Mouse (Mus musculus) CH12.LX (cell line): ENCODE results near the gene Sparcl1.

Experiments
- CTCF ChIP-seq, 2 experiments: IDR thresholded peaks in 1 of 2; conservative IDR thresholded peaks in 1 of 2; 2 replicates each; pipeline ENCODE4 v1.5.1; 2011 to 2012; ENCODE audit warnings: low read depth in 2 of 2, low read length in 2 of 2, improper control_type of control experiment in 1 of 2, inconsistent platforms in 1 of 2, mild to moderate bottlenecking in 1 of 2, moderate library complexity in 1 of 2
- E2F4 ChIP-seq: IDR thresholded peaks from 2 replicates; pipeline ENCODE4 v1.6.1; 2011; ENCODE audit warnings: low read depth, low read length, improper control_type of control experiment; ENCODE audit not compliant: insufficient replicate concordance
- EP300 ChIP-seq: IDR thresholded peaks from 2 replicates; pipeline ENCODE4 v1.6.1; 2011; ENCODE audit warnings: low read length, improper control_type of control experiment
- MAFK ChIP-seq: IDR thresholded peaks from 2 replicates; pipeline ENCODE4 v1.6.1; 2011; ENCODE audit warnings: low read length, improper control_type of control experiment; ENCODE audit not compliant: insufficient replicate concordance
- MAX ChIP-seq: IDR thresholded peaks from 2 replicates; pipeline ENCODE4 v1.6.1; 2011; ENCODE audit warnings: low read length, improper control_type of control experiment
- MEF2A ChIP-seq: IDR thresholded peaks from 2 replicates; pipeline ENCODE4 v1.6.1; 2014; ENCODE audit warnings: low read depth, mild to moderate bottlenecking, inconsistent platforms, low read length, improper control_type of control experiment, borderline replicate concordance
- NELFE ChIP-seq: IDR thresholded peaks from 2 replicates; pipeline ENCODE4 v1.6.1; 2011; ENCODE audit warnings: low read depth, low read length, improper control_type of control experiment
- POLR2A ChIP-seq: IDR thresholded peaks from 2 replicates; pipeline ENCODE4 v1.6.1; 2011; ENCODE audit warnings: low read depth, mild to moderate bottlenecking, improper control_type of control experiment, low read length
- ZKSCAN1 ChIP-seq: IDR thresholded peaks from 2 replicates; pipeline ENCODE4 v1.6.1; 2012; ENCODE audit warnings: low read depth, inconsistent platforms, low read length, improper control_type of control experiment, borderline replicate concordance
- ZNF384 ChIP-seq: IDR thresholded peaks from 2 replicates; pipeline ENCODE4 v1.6.1; 2012; ENCODE audit warnings: low read depth, low read length, improper control_type of control experiment, inconsistent platforms

- TF ChIP-seq ZKSCAN1 (no peak), MAX (no peak), ZNF384 (no peak), EP300 (no peak), MAFK (no peak), E2F4 (no peak), CTCF (conservative IDR thresholded peaks at IDR 0.05 in 1 of 2, IDR thresholded peaks at IDR 0.05 in 1 of 2; ENCODE audit: low read depth in 2 of 2, low read length in 2 of 2) (no peak), NELFE (no peak), MEF2A (no peak), POLR2A (no peak)
Observed at GRCm38 (mm10) chr5:104077508-104077907, 36.0 kb downstream of the Sparcl1 start, which contains the start of gene Gm17660.
